Mouse (Mus musculus) layer of hippocampus, adult 18-20 months (tissue): ENCODE measurements around the gene Hmces. TPM values are rescaled to one million over a fixed set of nuclear protein-coding genes. Genes with fewer than 3 reads are reported as not detected.
"Not testable (repeated sequence)": the region's sequence is repeated elsewhere in the genome, so short reads cannot be mapped to it uniquely, and the experiment has no call there.

ENCODE experiments used
- DNase-seq, 2 experiments: peaks; one replicate each; pipeline ENCODE4 v3.0.0; 2022; ENCODE audit warnings: low spot score in 2 of 2
- microRNA-seq, 2 experiments: library from miRNA; unstranded; fragments of <30 nt; microRNA quantifications; one replicate each; pipeline ENCODE4 v1.2.0; 2021
- total RNA-seq, 2 experiments: library from RNA; stranded (reverse); gene quantifications; 2 replicates each; pipeline ENCODE4 v1.2.3; 2021

Hmces gene
- total RNA-seq, 2 experiments from 2014 or later, result 26.1 to 26.5 TPM

DNA sequence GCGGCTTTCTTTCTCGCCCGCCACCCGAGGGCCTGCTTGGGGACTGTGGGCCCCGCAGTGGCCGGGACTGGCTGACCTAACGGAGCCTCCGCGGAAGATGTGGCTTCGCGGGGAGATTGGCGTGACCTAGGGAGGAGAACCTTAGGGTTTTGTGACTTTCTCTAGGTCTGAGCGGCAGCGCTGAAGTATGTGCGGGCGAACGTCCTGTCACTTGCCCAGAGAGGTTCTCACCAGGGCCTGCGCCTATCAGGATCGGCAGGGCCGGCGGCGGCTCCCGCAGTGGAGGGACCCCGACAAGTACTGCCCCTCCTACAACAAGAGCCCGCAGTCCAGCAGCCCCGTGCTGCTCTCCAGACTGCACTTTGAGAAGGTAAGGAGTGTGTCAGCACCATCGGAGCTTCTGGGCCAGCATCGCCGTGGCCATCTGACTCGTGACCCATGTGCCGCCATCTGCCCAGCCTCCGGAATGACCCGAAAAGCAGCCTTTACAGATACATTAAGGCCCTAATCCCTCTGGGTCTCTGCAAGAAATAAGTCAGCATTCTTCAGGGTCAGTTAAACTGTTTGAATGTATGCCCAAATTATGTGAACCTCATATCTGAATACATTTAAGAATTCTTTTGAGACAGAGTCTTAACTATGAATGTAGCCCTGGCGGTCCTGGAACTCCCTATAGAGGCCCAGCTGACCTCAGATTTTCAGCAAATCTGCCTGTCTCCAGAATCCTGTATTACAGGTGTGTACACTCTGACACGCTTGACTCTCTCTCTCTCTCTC, 779 bp downstream of the Hmces start:
- DNase-seq, result peak in 1 of 2 experiments; percentile 42

GRCm38 (mm10) chr6:87915939-87916338, 2.2 kb downstream of the Hmces start:
- no peak for DNase-seq

- no peak for DNase-seq
Measured at GRCm38 (mm10) chr6:87921201-87921600, 7.5 kb downstream of the Hmces start.

- no peak for DNase-seq
Measured at GRCm38 (mm10) chr6:87923624-87924023, 9.9 kb downstream of the Hmces start.

DNA sequence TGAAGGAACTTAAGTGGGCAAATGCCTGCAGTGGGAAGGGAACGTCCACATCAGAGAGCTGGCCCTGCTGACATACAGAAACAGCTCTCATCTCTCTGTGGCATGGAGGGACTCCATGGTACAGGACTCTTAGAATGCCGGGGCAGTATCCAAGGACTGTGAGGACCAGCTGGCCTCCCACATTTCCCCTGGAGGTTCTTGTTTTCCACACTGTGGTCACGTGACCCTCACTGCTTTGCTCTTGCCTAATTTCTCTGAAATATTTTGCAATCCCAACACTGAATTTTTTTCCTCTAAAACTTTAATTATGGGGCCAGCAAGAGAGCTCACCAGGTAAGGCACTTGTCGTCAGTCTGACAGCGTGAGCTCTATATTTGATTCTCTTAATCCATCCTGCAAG, 21.3 kb downstream of the Hmces start:
- no peak for DNase-seq

DNA sequence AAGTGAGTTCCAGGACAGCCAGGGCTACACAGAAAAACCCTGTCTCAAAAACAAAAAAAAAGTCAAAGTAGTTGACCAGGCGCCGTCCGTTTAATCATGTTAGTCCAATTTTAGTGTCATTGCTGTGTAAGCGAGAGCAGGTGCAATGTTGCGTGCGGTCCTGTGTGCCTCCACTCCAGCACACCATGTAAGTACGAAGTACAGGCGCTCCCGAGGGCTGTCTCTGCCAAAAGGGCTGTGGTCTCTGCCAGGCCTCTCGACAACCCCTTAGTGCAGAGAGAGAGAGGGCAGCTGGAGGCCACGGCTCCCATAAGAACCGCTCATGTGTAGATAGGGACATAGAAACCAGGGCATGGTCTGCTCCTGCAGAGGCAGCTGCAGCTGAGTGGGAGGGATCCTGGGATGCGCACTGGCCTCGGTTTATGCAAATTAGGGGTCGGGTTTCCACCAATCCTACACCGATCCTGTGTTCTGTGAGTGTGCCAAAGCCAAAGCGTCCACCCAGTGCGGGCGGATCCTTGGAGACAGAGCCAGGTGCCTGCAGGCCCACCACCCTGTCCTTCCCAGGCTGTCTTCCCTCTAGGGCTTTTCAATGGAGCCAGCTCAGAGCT, 23.5 kb downstream of the Hmces start:
- DNase-seq, result no peak

DNA sequence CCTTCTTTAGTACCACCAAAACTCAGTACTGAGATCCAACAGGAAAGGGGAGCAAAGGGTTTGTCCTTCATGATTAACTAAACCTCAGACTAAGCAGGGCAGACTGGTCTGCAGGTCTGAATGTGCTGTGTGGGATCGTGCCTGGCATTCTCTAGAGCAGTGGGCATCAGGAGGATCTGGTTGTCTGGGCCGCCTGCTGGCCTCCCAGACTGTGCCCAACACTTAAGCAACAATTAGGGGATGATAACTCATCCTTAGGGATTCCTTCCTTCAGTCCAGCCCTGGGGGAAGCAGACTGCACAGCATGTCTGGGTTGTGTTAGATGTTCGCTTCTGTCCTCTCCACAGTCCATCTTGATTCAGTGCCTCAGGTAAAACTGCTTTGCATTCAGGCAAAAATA, 25.2 kb downstream of the Hmces start:
- no peak for DNase-seq

GRCm38 (mm10) chr6:87942179-87942578, 28.4 kb downstream of the Hmces start:
- no peak for DNase-seq

DNA sequence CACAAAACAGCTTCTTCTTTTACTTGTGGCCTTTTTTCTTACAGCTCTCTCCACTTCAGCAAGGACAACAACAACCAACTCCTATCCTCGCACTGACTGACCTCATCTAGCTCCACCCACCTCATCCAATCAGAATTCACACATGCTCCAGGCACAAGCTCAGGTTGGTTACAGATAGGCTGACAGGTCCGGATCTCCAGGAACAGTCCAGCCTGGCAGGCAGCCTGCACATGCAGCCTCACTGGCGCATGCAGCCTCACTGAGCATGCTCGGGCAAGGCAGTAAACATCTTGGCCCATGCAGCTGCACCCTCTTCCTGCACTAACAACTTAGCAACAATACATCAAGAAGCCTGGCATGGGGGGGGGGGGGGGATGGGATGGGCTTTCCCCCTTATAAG, 48.7 kb downstream of the Hmces start:
- not testable (repeated sequence) for DNase-seq

GRCm38 (mm10) chr6:87970041-87970440, 56.3 kb downstream of the Hmces start:
- DNase-seq, result no peak

DNA sequence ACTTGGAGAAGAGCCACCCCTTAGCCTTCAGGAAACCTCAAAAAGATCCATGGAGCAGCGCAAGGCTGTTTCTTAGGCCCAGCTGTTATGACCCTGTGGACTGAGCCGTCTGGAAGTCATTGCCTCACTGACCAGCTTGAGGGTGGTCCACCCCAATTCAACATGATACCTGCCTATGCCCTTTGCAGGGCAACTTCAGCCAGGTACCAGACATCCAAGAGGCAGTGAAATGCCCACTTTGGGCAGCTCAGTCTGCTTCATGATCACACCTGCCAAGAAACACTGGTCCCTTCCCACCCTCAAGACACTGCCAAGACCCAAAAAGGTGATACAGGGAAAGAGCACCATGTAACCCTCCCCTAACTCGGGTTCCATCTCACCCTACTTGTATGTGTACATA, 66.0 kb downstream of the Hmces start:
- DNase-seq, result no peak

DNA sequence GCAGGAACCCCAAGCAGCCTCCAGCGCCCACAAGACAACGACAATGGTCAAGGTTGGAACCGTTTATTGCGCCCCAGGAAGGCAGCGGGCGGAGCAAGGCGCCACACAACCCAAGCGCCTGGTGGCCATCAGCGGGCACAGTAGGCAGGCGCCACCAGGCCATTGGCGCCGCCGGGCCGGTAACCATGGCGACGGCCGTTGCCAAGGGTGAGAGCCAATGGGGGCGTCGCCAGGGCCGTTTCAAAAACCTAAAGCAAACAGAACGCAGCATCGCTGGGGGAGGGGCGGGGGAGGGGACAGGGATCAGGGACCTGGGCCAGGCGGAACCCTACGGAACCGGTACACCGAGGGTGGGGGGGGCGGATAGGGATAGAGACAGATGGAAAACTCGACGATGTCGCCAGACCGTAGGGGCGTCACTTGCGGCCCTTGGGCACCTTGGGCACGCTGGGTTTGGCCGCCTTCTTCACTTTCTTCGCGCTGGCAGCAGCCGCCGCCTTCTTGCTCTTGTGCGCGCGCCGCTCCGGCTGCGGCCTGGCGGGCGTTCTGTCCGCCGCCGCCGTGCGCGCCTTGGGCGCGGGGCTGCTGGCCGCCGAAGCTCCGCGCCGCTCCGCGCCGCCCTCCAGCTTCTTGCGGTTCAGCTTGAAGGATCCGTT, 66.8 kb downstream of the Hmces start:
- peak; percentile 83 to 87 for DNase-seq

DNA sequence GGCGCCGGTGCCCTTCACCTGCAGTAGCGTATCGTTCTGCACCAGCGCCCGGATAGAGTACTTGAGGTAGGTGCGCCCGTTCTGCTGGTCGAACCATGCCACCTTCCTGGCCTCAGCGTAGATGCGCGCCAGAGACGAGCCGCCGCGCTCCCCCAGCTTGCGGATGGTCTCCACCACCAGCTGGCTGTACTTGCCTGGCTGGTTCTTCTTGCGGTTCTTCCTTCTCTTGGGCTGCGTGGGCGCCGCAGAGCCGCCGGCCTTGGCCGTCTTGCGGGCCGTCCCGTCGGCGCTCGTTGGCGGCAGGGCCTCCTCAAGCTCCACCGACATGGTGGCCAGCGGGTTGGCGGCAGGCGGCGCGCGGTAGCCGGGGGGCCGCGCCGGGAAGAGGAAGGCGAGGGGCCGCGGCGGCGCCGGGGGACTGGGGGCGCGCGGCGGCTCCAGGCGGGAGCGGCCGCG, 67.3 kb downstream of the Hmces start:
- peak in 1 of 2 experiments; percentile 42 for DNase-seq

- DNase-seq, result peak; percentile 51 to 82
Measured at GRCm38 (mm10) chr6:87981547-87982256, 68.0 kb downstream of the Hmces start, which contains the start of gene H1fx. H1fx (minus strand) TSS chr6:87981637.

DNA sequence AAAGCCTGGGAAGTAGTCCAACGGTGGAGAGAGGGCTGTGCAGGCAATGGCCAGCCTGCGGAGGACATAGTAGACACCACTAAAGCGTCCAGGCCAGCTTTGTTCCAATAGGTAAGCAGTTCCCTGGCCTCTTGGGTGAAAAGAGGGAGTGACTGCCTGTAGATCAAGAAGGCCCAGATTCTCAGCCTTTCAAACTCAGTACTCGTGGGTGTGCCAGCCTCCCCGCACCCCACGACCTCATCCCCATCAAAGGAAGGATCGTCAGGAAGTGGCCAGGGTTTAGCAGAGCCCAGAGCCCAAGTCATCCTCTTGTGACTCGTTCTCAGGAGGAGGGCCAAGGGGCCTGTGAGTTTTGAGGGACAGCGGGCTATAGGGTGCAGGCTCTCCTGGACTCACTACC, 68.8 kb downstream of the Hmces start:
- no peak for DNase-seq

Small RNA genes lying within 50 kb of the gene (microRNA-seq; reads per million reads assigned to microRNA genes)
- gene Gm47286, result 0 reads per million in 2 experiments

Other genes starting within 250 kb of the Hmces start
- gene Aplf, start 241.7 kb upstream of the Hmces start, total RNA-seq, result 1 to 10 TPM; 7.5 to 7.9 TPM
- gene Efcc1, start 183.1 kb upstream of the Hmces start, total RNA-seq, result 1 to 10 TPM; 3.6 to 5.2 TPM
- gene Gp9, start 135.9 kb upstream of the Hmces start, total RNA-seq, result 1 to 10 TPM; 1.3 to 1.7 TPM
- gene Rab43, start 101.8 kb upstream of the Hmces start, total RNA-seq, result 10 to 100 TPM; 15.6 to 19.8 TPM
- 1 to 10 TPM; 1.9 to 3.9 TPM for gene Gm45140, start 78.1 kb upstream of the Hmces start, total RNA-seq
- 10 to 100 TPM; 24.1 to 25.0 TPM for gene Isy1, start 75.1 kb upstream of the Hmces start, total RNA-seq
- gene Cnbp, start 62.8 kb upstream of the Hmces start, total RNA-seq, result 100 to 1,000 TPM; 261 to 266 TPM
- 100 to 1,000 TPM; 253 to 256 TPM for gene Copg1, start 26.1 kb upstream of the Hmces start, total RNA-seq
- 10 to 100 TPM; 68.5 to 69.6 TPM for gene H1fx, start 67.7 kb downstream of the Hmces start, total RNA-seq
- 100 to 1,000 TPM; 322 to 329 TPM for gene Rab7, start 131.3 kb downstream of the Hmces start, total RNA-seq
- 100 to 1,000 TPM; 169 to 184 TPM for gene Rpn1, start 170.5 kb downstream of the Hmces start, total RNA-seq